Mouse (Mus musculus) lung, postnatal 0 days (tissue): ENCODE results near the gene Caly. TPM values are rescaled to one million over a fixed set of nuclear protein-coding genes. Genes with fewer than 3 reads are reported as not detected.

Experiments used
- ATAC-seq: fragments of 200-750 bp; cut with Nextera tagmentation; 2 replicates; pipeline ENCODE4 v1.8.0; 2017; ENCODE audit warnings: moderate library complexity
- DNase-seq: peaks from one replicate; pipeline ENCODE4 v3.0.0-alpha.2; 2016; ENCODE audit warnings: low spot score
- H3K27ac ChIP-seq: fragments of 300-500 bp; sonication (generic); 2 replicates; pipeline ENCODE4 v1.5.1; 2014; ENCODE audit warnings: antibody characterized with exemption, mild to moderate bottlenecking, low read length, mixed read lengths
- H3K27me3 ChIP-seq: fragments of 300-500 bp; sonication (generic); replicated peaks from 2 replicates; pipeline ENCODE4 v1.6.1; 2014; ENCODE audit warnings: low read length, mixed read lengths; ENCODE audit not compliant: insufficient read depth
- H3K36me3 ChIP-seq: fragments of 300-500 bp; sonication (generic); 2 replicates; pipeline ENCODE4 v1.6.1; 2014; ENCODE audit warnings: low read length, mixed read lengths; ENCODE audit not compliant: insufficient read depth
- H3K4me1 ChIP-seq: fragments of 300-500 bp; sonication (generic); 2 replicates; pipeline ENCODE4 v1.6.1; 2014; ENCODE audit warnings: antibody characterized with exemption, low read depth, low read length, mixed read lengths; ENCODE audit not compliant: insufficient read depth
- H3K4me2 ChIP-seq: fragments of 300-500 bp; sonication (generic); replicated peaks from 2 replicates; pipeline ENCODE4 v1.6.1; 2014; ENCODE audit warnings: low read depth, mild to moderate bottlenecking, low read length, moderate library complexity, mixed read lengths
- H3K4me3 ChIP-seq: fragments of 300-500 bp; sonication (generic); 2 replicates; pipeline ENCODE4 v1.5.1; 2014; ENCODE audit warnings: low read depth, low read length
- H3K9ac ChIP-seq: fragments of 300-500 bp; sonication (generic); replicated peaks from 2 replicates; pipeline ENCODE4 v1.6.1; 2014; ENCODE audit warnings: low read depth, mild to moderate bottlenecking
- H3K9me3 ChIP-seq: fragments of 300-500 bp; sonication (generic); 2 replicates; pipeline ENCODE4 v1.6.1; 2016; ENCODE audit warnings: low read length, mixed read lengths
- CTCF ChIP-seq: IDR thresholded peaks from 2 replicates; pipeline ENCODE4 v1.5.1; 2016; ENCODE audit warnings: antibody characterized with exemption, mild to moderate bottlenecking
- EP300 ChIP-seq: IDR thresholded peaks from 2 replicates; pipeline ENCODE4 v1.6.1; 2016; ENCODE audit warnings: antibody characterized with exemption, mild to moderate bottlenecking, control low read depth
- WGBS: fragments of 180-500 bp; shearing (Covaris S2); extraction: QIAGEN DNeasy Blood & Tissue Kit; methylation state at CpG from one replicate; pipeline ENCODE4 v1.1.7; 2014; 5-methylcytosine and 5-hydroxymethylcytosine counted together
- polyA plus RNA-seq: library from polyadenylated mRNA; unstranded; fragments of >200 nt; fragmentation: Nextera tagmentation; extraction: Ambion mirVana; gene quantifications from 2 replicates; pipeline ENCODE4 v1.2.1, GENCODE M21; 2015

Gene Caly
- polyA plus RNA-seq, 1 experiment from 2014 or later = 0.29 TPM

DNA sequence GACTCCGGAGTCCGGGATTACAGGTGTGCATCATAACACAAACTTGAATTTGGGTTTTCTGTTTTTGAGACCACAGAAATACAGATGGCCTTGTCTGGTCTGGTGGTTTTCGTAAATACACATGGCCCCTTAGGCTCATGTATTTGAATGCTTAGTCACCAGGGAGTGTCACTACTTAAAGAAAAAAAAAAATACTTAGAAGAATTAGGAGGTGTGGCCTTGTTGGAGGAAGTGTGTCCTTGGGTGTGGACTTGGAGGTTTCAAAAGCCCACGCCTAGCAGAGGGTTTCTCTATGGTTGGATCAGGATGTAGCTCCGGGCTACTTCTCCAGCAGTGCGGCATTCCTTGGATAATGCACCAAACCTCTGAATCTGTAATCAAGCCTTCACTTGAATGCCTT lies 4.7 kb downstream of the Caly start:
- Histone ChIP-seq H3K27ac (no peak overlapping the region), H3K4me2 (no peak overlapping the region), H3K27me3 (0 out of 2 replicates have a peak, but pooled peaks cover 21% of the 10 kb centered on the region), H3K9me3 (no peaks in the 10 kb centered on the region), H3K36me3 (no peaks in the 10 kb centered on the region), H3K4me1 (no peaks in the 10 kb centered on the region), H3K4me3 (no peak overlapping the region), H3K9ac (no peak overlapping the region)
- ATAC-seq (no peak), DNase-seq (no peak)
- TF ChIP-seq CTCF (no peak), EP300 (no peak)
- 62% methylated on average over 6 of the region's 6 CpGs for WGBS

DNA sequence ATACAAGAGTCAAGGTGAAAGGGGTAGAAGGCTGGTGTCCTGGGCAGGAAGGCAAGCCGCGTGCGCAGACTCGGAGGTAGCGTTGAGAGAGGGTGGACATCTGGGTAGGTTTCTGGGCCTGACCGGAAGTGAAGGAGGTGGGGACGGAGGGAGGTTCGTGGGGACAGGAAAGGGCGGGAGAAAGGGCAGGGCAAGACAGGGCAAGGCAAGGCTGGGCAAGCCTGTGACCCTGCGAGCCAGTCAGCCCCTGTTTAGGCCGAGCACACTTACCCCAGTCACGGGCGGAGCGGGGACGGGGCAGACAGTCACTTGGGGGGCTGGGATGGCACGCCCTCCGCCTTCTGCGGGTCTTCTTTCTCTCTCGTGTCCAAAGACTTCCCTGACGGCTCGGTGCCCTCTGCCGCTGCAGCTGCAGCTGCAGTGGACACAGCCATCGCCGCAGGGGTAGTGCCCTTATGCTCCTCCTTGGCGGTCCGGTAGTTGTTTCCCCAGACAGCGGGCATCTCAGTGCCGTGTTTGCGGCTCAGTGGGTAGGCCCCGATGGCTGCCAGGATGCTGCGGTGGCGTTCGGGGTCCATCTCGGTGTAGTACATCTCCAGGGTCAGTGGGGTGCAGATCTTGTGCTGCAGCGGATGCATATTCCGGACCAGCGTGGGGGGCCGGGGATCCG lies 12.2 kb downstream of the Caly start:
- no peaks in the 10 kb centered on the region for H3K9me3 ChIP-seq
- peak overlapping the region; percentile 19 for H3K4me3 ChIP-seq
- no peak overlapping the region for H3K27ac ChIP-seq
- TF ChIP-seq CTCF (no peak), EP300 (no peak)
- H3K9ac ChIP-seq = 0 out of 2 replicates have a peak overlapping the region, but pooled peaks have one; percentile 19
- DNase-seq = peak; percentile 38
- no peaks in the 10 kb centered on the region; the same call in 1 of the 2 replicates for H3K27me3 ChIP-seq
- H3K36me3 ChIP-seq = no peaks in the 10 kb centered on the region
- peak overlapping the region; percentile 50 for H3K4me2 ChIP-seq
- WGBS = 37% methylated on average over 38 of the region's 39 CpGs
- ATAC-seq = peak; percentile 62
- H3K4me1 ChIP-seq = no peaks in the 10 kb centered on the region

DNA sequence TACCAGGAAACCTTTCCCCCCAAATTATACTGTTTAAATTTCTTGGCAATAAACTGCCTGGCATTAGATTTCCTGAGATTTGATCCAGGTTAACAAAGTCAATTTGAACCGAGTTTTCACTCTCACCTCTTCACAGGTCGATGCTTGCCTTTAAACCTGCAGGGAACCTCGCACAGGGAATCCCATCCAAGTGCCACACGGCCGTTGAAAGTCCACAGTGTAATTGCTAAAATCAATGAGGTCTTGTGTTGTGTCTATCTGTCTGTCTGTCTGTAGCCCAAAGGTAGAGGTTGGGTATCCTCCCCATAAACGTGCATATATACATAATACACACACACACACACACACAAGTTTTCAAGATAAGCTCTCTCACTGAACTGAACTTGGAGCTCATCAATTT lies 15.0 kb downstream of the Caly start:
- peaks cover 11% of the 10 kb centered on the region for H3K27me3 ChIP-seq
- H3K4me2 ChIP-seq = no peak overlapping the region
- no peak overlapping the region for H3K4me3 ChIP-seq
- WGBS = 51% methylated on average over 6 of the region's 6 CpGs
- H3K4me1 ChIP-seq = no peaks in the 10 kb centered on the region
- no peak for TF ChIP-seq CTCF
- TF ChIP-seq EP300 = no peak
- no peaks in the 10 kb centered on the region for H3K9me3 ChIP-seq
- DNase-seq (no peak), ATAC-seq (no peak)
- no peak overlapping the region for H3K27ac ChIP-seq
- no peak overlapping the region for H3K9ac ChIP-seq
- no peaks in the 10 kb centered on the region for H3K36me3 ChIP-seq

DNA sequence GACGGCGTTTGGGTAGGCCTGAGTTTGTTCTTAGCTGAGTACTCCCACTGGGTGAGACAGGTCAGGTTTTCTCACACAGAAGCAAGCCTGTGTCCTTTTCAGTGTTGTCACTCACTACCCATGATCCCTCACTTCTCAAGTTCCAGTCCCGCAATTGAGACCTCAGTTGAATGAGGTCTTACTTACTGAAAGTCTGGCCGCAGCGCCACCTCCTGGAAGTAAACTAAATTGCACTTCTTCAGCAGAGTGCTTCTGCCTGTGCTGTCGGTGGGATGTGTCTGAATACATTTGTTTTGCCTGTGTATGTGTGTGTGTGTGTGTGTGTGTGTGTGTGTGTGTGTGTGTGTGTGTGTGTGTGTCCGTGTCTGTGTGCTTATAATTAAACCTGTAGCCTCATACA lies 19.3 kb downstream of the Caly start:
- Histone ChIP-seq H3K4me3 (no peak overlapping the region), H3K4me1 (0 out of 2 replicates have a peak, but pooled peaks cover 6% of the 10 kb centered on the region), H3K4me2 (no peak overlapping the region), H3K9me3 (no peaks in the 10 kb centered on the region), H3K27ac (no peak overlapping the region), H3K27me3 (peaks cover 50% of the 10 kb centered on the region), H3K36me3 (no peaks in the 10 kb centered on the region), H3K9ac (no peak overlapping the region)
- DNase-seq (peak; percentile 70), ATAC-seq (no peak)
- no peak for TF ChIP-seq EP300
- TF ChIP-seq CTCF = peak; percentile 84
- WGBS = 19% methylated on average over 7 of the region's 7 CpGs

DNA sequence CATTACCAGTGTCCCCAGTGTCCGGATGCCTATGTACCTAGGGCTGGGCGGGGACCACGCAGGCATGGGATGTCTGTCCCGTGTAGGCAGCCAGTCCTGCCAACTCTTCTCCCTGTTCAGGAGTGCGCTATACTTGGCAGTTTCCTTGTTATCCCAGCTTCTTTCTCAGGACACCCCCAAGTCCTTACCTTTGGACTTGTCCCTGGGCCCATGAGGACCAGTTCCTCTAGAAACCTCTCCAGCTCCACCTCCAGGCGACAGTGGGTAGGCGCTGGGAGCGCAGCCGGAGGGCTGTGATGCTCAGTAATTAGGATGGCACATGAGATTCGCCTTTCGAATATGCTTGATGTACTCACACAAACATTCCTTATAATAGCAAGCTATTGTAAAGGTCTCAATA lies 20.0 kb downstream of the Caly start:
- TF ChIP-seq EP300 (no peak), CTCF (peak; percentile 56)
- Histone ChIP-seq H3K9me3 (no peaks in the 10 kb centered on the region), H3K36me3 (no peaks in the 10 kb centered on the region), H3K4me3 (no peak overlapping the region), H3K4me1 (0 out of 2 replicates have a peak, but pooled peaks cover 8% of the 10 kb centered on the region), H3K27me3 (peaks cover 56% of the 10 kb centered on the region), H3K4me2 (no peak overlapping the region), H3K9ac (no peak overlapping the region), H3K27ac (no peak overlapping the region)
- ATAC-seq = 0 out of 2 replicates have a peak, but pooled peaks have one; percentile 39
- DNase-seq = peak; percentile 27
- 20% methylated on average over 11 of the region's 11 CpGs for WGBS

DNA sequence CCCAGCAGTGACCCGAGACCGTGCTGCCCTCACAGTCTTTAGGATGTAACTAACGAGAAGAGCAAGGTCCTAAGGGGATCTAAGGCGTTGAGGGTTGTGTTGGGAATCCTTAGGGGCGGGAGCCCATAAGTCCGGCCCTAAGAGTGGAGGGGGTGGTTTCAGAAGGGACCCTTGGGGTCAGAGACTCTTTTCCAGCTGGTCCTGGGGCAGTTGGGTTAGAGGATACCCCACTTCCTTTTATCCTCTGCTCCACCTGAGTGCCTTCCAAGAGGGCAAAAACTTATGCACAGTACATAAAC lies 20.6 kb downstream of the Caly start:
- H3K9me3 ChIP-seq = no peaks in the 10 kb centered on the region
- DNase-seq = no peak
- no peak overlapping the region for H3K27ac ChIP-seq
- no peak for ATAC-seq
- no peak overlapping the region for H3K9ac ChIP-seq
- TF ChIP-seq CTCF = no peak
- TF ChIP-seq EP300 = no peak
- peak overlapping the region; percentile 45; the same call in 1 of the 2 replicates for H3K4me2 ChIP-seq
- H3K4me1 ChIP-seq = 0 out of 2 replicates have a peak, but pooled peaks cover 8% of the 10 kb centered on the region
- H3K36me3 ChIP-seq = no peaks in the 10 kb centered on the region
- H3K4me3 ChIP-seq = peak overlapping the region; percentile 25; the same call in 1 of the 2 replicates
- WGBS = 5% methylated on average over 6 of the region's 6 CpGs
- peaks cover 61% of the 10 kb centered on the region for H3K27me3 ChIP-seq
